Mouse (Mus musculus) embryonic stem cell, embryonic (primary cell): ENCODE data around the gene Fgfr2.

ENCODE experiments used
- CTCF ChIA-PET, 4 experiments: fragments of 300-600 bp in 2 of 4; fragments of 350-600 bp in 2 of 4; sonication (Branson Sonifier 250); formaldehyde crosslinking; loops; one replicate each; lab custom pipeline; 2022; ENCODE audit warnings: inconsistent platforms in 2 of 4; lab: Charles Lee
- POLR2A ChIA-PET, 4 experiments: fragments of 300-600 bp in 2 of 4; fragments of 350-600 bp in 2 of 4; sonication (Branson Sonifier 250); formaldehyde crosslinking; loops; one replicate each; lab custom pipeline; 2022; ENCODE audit warnings: antibody characterized with exemption in 4 of 4, inconsistent platforms in 1 of 4; lab: Charles Lee

The Fgfr2 gene

DNA sequence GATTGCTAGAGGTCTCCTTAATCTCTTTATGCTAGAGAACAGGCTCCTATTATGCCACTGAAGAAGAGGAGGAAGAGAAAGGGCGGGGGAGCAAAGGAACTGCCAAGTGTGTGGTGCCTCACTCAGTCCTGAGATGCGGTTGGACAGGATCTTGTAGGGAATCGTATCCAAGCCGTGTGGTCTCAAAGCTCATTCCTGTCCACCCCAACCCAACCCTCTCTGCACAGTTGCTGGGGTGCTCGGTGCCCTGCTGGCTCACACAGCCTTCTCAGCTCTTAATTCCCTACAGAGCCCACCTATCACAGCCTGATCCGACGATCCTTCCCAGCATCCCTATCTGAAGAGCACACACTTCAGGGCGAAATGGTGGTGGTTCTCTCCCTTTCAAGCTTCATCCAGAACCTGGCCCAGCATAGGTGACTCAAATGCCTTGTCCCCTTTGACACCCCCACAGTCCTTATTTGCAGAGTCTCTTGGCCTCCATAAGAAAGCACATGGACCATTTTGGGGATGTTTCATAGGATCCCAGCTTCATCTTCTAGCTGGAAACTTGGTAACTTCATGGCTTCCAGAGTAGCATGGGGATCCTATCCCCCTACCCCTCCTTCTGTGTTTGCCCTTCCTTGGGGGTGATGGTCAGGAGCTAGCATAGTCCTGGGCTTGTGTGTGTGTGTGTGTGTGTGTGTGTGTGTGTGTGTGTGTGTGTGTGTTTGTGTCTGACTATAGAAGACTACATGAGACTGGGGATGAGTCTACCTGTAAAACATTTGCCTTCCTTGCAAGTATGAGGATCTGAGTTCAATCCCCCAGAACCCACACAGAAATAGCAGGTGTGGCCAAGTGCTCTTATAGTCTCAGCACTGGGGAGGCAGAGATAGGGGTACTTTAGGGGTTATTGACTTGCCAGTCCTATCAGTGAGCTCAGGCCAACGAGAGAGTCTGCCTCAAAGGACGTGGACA lies 766.0 kb downstream of the Fgfr2 start:
- POLR2A ChIA-PET, result interaction anchor here in 2 of 4 experiments (0.6 to 1.4 kb wide), 2 partner anchors 41 to 547 kb away, joined by 3 read pairs; partner anchors contain the start of gene Chst15 (in 1 of the 2)

DNA sequence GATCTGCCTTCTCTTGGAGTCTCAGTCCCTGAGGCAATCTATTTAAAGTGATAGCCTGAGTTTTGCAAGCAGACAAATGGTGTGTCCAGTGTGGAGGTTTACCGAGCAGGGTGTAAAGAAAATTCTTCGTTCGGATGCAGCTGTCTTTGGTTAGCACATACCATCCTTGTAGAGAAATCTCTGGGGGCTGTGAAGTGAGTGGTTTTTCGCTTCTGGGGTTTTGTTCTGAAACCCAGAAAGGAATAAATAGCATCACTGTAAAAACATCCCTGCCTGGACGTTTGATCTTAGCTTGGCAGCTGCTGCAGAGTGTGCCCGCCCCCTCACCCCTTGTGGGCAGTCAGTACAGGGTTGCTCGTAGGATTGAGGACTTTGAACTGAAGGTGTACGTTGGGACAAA lies 767.0 kb downstream of the Fgfr2 start:
- ChIA-PET CTCF (no interaction called here), POLR2A (no interaction called here)

More for the DNA sequence above, 766.0 kb downstream of the Fgfr2 start:
- CTCF ChIA-PET, result interaction anchor here in 1 of 4 experiments (0.6 kb wide), 1 partner anchor 218 kb away, joined by 4 read pairs; no protein-coding TSS in a partner anchor

DNA sequence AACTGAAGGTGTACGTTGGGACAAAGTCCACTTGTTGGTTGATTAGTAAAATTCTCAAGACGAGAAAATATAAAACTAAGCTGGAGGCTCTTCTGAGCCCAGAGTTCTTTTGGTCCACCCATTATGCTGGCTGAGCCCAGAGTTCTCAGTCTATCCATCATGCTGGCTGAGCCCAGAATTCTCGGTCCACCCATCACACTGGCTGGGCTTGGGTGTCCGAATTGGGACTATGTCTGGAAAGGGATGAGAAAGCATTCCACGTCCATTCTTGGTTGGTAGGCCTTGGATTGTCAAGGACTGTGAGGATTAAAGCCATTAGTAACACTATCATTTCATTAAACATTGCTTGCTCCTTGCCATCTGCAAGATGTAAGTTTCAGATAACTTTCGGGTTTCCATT lies 767.4 kb downstream of the Fgfr2 start:
- CTCF ChIA-PET, result interaction anchor here in 1 of 4 experiments (1.2 kb wide), 1 partner anchor 119 kb away, joined by 3 read pairs; no protein-coding TSS in a partner anchor
- POLR2A ChIA-PET, result no interaction called here

DNA sequence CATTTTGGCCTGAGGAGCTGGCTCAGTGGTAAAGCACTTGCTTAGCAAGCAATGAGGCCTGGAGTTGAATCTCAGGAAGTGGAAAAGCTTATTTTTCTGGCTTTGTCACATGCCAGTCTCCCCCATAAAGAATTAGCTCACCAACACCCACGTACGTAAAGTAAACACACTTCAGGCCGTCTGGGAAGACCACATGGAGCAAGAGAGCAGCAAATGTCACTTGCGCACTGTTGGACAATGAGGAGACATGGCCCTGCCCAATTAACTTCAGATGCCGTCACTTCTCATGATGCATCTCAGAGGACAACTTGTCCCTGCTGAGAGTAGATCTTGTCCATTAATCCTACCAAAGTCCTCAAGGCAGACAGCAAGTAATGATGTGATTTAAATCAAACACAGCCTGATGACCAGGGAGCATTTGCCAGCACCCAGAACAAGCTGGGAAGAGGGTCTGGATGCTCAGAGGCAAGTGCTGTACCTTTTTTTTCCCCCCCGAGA lies 774.0 kb downstream of the Fgfr2 start:
- ChIA-PET CTCF (no interaction called here), POLR2A (no interaction called here)

DNA sequence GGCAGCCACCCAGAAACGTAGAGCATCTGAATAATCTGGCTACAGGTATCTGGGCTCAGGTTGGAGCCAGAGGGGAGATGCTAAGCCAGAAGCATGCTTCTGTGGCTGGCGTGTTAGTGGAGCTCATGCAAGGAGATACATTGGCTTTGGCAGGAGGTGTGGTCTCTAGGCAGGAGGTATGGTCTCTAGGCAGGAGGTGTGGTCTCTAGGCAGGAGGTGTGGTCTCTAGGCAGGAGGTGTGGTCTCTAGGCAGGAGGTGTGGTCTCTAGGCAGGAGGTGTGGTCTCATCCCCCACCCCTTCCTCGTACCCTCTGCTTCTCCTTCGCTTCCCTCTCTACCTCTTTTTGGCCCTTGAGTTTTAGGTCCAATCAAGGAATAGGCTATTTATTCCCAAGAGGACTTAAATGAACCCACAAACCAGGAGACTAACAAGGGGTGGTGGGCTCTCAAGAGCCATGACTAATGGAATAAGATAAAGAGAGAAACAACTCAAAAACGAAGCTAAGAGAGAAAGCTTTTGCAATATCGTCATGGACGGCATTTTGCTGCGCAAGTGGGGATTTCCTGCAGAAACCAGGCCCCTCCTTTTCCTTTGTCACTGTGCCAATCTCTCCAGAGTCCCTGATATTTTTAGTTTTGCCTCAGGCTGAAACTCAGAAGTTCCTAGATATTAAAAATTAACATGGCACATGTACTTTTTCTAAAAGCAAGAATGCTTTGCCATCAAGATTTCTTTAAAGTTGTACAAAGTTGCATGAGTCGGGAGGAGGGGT lies 775.7 kb downstream of the Fgfr2 start:
- ChIA-PET CTCF (interaction anchor here in 1 of 4 experiments (0.8 kb wide), 1 partner anchor 1249 kb away, joined by 3 read pairs; no protein-coding TSS in a partner anchor), POLR2A (interaction anchor here in 3 of 4 experiments (0.8 to 1.9 kb wide), 5 partner anchors 18 to 687 kb away, joined by 3 to 11 read pairs (median 3); partner anchors contain the start of gene Chst15 (in 1 of the 3))

DNA sequence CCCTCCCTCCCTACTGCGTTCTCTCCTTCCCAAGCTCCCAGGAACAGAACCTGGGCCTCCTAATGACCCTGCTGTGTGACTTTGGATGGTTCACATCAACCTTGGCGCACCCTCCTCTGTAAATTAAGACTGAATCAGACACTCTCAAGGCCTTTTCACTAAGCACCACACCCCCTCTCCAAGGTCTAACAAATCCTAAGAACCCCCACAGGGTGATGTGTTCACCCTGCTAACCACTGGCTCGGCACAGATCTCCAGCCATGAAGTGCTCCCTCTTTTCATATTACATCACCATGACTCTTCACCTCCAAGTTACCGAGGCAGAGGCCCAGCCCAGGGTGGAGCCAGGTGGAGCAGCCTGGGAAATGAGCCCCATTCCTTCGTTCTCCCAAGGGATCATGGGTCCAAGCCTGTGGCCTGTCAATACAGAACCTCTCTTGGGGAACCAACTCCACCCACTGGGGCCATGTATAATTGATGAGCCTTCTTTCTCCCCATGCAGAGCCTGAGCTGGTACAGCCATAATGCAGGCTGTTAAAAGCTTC lies 777.6 kb downstream of the Fgfr2 start:
- ChIA-PET POLR2A (interaction anchor here in 2 of 4 experiments (0.7 to 1.6 kb wide), 5 partner anchors 29 to 310 kb away, joined by 3 to 6 read pairs (median 3); partner anchors contain the start of gene Chst15 (in 1 of the 2)), CTCF (interaction anchor here in 2 of 4 experiments (0.5 to 0.7 kb wide), 3 partner anchors 40 to 447 kb away, joined by 3 read pairs; no protein-coding TSS in a partner anchor)

DNA sequence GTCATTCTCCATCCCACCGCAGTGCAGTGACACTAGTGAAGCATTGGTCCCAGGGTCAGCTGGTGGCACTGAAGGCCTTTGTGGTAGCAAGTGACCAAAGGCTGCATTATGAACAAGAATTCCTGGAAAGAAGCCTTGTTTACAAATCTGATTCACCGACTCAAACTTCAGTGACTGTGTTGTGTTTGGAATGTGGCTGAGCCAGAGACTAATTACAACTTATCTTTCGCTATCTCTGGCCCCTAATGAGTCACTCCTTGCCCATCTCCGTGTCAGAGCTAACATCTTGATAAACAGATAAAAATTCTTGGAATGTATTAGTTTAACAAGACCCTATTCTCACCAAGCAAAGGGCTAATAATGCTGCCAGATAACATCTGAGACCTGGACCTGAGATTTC lies 778.5 kb downstream of the Fgfr2 start:
- CTCF ChIA-PET, result no interaction called here
- POLR2A ChIA-PET, result no interaction called here

DNA sequence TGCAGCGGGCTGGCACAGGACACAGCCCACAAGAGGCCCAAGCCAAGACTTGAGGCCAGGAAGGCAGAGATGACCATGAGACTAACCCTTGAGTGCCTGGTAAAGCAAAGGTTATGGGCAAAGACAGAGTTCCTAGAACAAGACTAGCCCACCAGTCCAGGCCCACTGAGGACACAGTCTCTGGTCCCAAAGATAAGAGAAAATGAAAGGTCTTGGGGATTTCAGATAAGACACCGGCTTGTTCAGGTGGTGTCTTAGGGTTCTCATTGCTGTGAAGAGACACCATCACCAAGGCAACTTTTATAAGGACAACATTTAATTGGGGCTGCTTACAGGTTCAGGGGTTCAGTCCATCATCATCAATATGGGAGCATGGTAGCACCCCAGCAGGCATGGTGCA lies 779.2 kb downstream of the Fgfr2 start:
- ChIA-PET POLR2A (no interaction called here), CTCF (no interaction called here)

DNA sequence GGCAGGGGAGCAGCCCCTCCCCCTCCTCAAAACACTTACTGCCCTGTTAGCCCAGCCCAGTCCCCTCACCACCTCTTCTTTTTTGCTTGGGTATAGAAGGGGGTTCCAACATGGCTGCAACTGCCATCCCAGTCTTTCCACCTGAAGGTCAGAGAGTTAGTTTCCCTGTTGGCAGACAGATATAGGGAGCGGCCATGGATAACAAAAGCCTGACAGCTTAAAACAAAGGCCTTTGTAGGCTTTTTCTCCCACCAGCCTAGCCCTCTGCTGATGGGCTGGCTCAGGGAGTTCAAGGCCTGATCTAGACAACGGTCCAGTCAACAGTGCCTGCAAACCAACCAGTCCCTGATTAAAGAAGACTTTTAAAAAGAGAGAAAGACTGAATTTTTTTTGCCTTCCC lies 780.0 kb downstream of the Fgfr2 start:
- ChIA-PET POLR2A (interaction anchor here in 1 of 4 experiments (0.6 to 1.9 kb wide), 3 partner anchors 27 to 76 kb away, joined by 3 to 7 read pairs (median 3); partner anchors contain the start of gene Chst15), CTCF (interaction anchor here in 1 of 4 experiments (0.6 kb wide), 1 partner anchor 27 kb away, joined by 4 read pairs; no protein-coding TSS in a partner anchor)

DNA sequence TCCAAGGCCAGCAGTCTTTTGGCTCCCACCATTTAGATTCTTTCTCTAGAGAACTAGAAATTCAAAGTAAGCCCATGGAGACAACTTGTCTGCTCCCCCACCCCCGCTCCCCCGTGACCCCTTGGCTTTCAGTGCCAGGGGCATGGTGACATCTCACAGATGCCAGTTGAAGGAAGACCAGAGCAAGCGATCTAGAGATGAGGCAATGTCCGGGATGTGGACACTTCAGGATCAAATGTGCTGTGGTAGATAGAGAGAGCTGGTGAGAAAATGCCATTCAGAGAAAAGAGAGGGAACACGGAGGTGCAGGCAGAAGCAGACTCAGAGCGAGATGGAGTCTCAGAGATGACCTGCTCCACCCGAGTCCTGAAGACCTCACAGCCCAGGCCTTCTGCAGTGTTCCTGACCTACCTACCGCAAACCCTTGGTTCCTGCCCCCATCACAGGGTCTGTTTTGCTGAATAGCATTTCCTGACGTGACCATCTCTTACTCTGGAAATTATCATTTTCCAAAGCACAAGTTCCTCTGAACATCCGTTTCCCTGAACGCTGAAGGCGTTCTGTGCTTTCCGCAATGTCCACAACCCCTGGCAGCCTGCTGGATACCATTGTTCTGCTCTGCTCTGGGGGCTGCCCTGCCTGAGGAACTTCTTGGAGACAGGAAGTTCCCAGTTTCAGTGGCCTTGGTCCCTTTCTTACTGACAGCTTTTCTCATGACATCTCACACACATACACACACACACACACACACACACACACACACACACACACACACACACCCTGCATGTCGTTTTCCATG lies 783.9 kb downstream of the Fgfr2 start:
- ChIA-PET CTCF (interaction anchor here in 1 of 4 experiments (0.7 kb wide), 1 partner anchor 57 kb away, joined by 4 read pairs; no protein-coding TSS in a partner anchor), POLR2A (interaction anchor here in 1 of 4 experiments (2.6 kb wide), 1 partner anchor 23 kb away, joined by 8 read pairs; the partner anchor contains the start of gene Chst15)

DNA sequence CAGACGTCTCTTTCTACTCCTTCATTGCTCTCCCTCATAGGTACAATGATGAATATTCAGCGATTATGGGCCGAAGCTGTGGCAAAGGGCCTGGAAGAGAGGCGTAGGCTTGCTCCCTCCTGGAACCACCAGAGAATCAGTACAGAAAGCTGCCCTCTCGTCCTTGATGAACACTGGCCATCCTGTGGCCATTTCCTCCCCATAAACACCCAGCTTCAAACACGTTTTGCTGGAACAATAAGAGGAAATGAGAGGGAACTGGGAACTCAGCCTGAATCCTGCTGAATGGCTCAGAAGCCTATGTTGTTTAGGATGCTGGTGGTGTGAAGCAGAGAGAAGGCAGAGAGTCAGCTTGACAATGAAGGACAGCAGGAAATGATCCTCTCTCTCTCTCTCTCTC lies 784.8 kb downstream of the Fgfr2 start:
- ChIA-PET CTCF (interaction anchor here in 1 of 4 experiments (0.7 kb wide), 2 partner anchors 58 to 1526 kb away, joined by 4 to 10 read pairs; no protein-coding TSS in a partner anchor), POLR2A (interaction anchor here in 2 of 4 experiments (0.7 to 2.6 kb wide), 2 partner anchors 22 to 32 kb away, joined by 4 to 8 read pairs; partner anchors contain the start of gene Chst15 (in 1 of the 2))

DNA sequence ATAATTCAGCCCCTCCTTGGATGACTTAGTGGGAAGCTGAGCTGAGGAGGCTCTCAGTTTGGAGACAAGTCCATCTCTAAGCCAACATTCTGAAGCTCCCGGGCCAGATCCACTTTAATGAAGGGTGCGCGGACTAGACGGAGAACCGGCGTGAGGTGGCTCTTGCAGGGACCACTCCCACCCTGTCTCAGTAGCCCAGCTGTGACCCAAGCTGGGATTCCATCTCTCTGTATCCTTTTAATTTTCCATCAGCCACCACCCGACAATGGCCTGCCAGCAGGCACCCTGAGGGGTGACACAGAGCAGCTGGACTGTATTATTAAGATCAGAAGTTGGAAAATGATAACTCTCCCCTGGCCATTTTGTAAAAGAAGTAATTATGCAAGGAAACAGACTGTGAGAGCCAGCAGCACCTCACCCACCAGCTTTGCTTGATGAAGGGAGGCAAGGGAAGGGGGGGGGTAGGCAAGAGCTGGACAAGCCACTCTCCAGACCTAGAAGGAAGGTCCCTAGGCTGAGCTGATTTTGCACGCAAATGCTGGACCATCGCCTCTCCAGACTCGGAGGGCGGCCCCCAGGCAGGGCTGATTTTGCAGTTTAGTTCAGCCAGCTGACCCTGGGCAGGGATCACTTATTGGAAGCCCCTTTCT lies 785.8 kb downstream of the Fgfr2 start:
- ChIA-PET CTCF (interaction anchor here in 3 of 4 experiments (0.5 to 1.0 kb wide), 4 partner anchors 49 to 1300 kb away, joined by 3 to 5 read pairs (median 4); partner anchors contain the start of gene Edrf1 (in 1 of the 3)), POLR2A (interaction anchor here in 2 of 4 experiments (1.3 to 2.6 kb wide), 2 partner anchors 21 kb away, joined by 3 to 8 read pairs; partner anchors contain the start of gene Chst15 (in 1 of the 2))

DNA sequence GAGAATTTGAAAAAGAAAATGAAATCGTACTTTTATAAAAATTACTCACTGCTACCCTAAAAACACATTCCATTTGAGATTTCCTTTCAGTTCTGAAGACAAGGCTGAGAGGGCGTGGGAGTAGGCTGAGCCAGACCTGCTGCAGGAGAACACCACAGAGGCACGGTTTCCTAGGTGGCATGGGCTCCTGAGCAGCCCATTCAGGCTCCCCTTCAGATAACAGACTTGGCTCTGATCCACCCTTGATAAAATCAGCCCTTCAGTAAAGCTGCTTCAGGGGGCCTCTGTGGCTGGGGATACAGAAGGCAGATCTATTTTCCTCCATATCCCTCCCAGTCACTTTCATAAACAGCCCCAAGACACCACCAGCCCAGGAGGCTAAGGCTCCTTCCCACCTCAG lies 786.4 kb downstream of the Fgfr2 start:
- POLR2A ChIA-PET, result interaction anchor here in 2 of 4 experiments (0.6 to 2.6 kb wide), 3 partner anchors 20 to 1341 kb away, joined by 3 to 8 read pairs (median 5); partner anchors contain the start of gene Chst15 (in 1 of the 2)
- CTCF ChIA-PET, result interaction anchor here in 2 of 4 experiments (0.9 to 1.0 kb wide), 2 partner anchors 135 to 215 kb away, joined by 3 read pairs; no protein-coding TSS in a partner anchor

DNA sequence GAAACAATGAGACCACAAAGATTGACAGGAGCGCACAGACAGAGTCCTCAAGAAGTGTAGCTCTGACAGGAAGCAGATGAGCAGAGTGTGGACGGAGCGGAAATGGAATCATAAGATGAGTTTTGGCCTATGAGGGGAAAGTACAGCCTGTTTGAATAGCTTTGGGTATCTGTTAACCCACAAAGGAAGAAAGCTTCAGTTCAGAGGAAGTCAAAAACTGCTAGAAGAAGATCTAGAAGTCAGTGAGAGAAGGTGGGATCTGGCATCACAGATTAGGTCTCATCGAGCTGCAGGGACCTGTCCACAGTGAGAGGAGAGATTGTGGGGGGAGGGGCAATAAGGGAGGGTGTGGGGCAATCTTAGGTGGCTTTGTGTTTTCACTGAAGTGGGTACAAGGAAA lies 787.8 kb downstream of the Fgfr2 start:
- CTCF ChIA-PET, result interaction anchor here in 1 of 4 experiments (0.6 kb wide), 1 partner anchor 300 kb away, joined by 4 read pairs; no protein-coding TSS in a partner anchor
- POLR2A ChIA-PET, result interaction anchor here in 1 of 4 experiments (0.6 kb wide), 1 partner anchor 45 kb away, joined by 4 read pairs; no protein-coding TSS in a partner anchor

DNA sequence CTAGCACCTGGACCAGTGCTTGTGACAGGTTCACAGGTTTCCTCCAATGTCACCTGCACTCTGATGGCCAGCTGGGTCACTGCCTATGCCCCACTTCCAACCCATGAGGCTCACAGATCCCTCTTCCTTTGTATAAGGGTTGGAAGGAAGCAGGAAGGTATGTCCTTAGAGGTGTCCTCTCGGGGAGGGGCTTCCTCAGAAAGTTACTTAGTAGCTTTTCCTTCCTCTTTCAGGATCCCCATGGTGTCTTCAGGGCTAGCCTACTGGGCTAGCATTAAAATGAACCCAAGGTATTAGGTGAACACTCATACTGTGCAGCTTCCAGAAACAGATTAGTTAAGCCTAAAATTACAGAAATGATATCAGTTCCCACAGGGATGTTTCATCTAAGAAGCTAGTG lies 790.1 kb downstream of the Fgfr2 start:
- ChIA-PET CTCF (no interaction called here), POLR2A (no interaction called here)

DNA sequence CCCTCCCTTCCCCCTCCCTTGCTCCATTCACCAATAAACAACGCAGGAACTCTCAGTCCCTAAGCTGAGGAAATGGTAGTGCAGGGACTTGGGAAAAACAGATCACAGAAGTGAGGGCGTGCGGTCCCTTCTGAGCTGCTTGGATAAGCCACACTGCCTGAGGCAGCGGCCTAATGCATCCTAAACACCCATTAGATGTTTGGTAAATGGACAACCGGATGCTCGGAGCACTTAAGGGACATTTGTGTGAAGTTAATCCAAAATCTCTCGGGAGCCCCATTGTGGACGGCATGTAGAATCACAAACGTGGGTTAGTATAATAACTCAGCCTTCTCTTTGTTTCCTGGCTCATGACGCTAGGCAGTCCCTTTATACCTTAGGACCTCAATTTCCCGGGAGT lies 791.0 kb downstream of the Fgfr2 start:
- CTCF ChIA-PET, result interaction anchor here in 1 of 4 experiments (0.5 kb wide), 1 partner anchor 16 kb away, joined by 4 read pairs; no protein-coding TSS in a partner anchor
- POLR2A ChIA-PET, result no interaction called here
